Mouse (Mus musculus) ES-E14 (cell line): ENCODE data around the gene Anapc5. TPM values are rescaled to one million over a fixed set of nuclear protein-coding genes. Genes with fewer than 3 reads are reported as not detected.

Experiments
- DNase-seq: peaks from one replicate; pipeline ENCODE4 v3.0.0-alpha.2; 2013; ENCODE audit warnings: low read depth, low spot score
- H3K27ac ChIP-seq: 2 replicates; pipeline ENCODE4 v1.5.1; 2012; ENCODE audit warnings: low read depth, mild to moderate bottlenecking, low read length, moderate library complexity, mixed read lengths; ENCODE audit not compliant: poor library complexity, insufficient read depth, severe bottlenecking
- H3K36me3 ChIP-seq: 2 replicates; pipeline ENCODE4 v1.6.1; 2012; ENCODE audit warnings: mild to moderate bottlenecking, low read length, moderate library complexity, mixed read lengths; ENCODE audit not compliant: control insufficient read depth, poor library complexity, insufficient read depth, severe bottlenecking
- H3K4me1 ChIP-seq, 2 experiments: fragments of 150-350 bp in 1 of 2; sonication (generic) in 1 of 2; 2 replicates each; pipeline ENCODE4 v1.6.1; 2012; ENCODE audit warnings: low read length in 2 of 2, mild to moderate bottlenecking in 1 of 2, mixed read lengths in 1 of 2; ENCODE audit not compliant: control insufficient read depth in 2 of 2, insufficient read depth in 2 of 2, poor library complexity in 1 of 2
- H3K4me3 ChIP-seq, 2 experiments: fragments of 150-350 bp in 1 of 2; sonication (generic) in 1 of 2; 2 replicates each; pipeline ENCODE4 v1.5.1; 2012; ENCODE audit warnings: low read length in 2 of 2, low read depth in 1 of 2, mild to moderate bottlenecking in 1 of 2, mixed read lengths in 1 of 2; ENCODE audit not compliant: insufficient read depth in 1 of 2, poor library complexity in 1 of 2, severe bottlenecking in 1 of 2
- H3K9ac ChIP-seq: 2 replicates; pipeline ENCODE4 v1.6.1; 2012; ENCODE audit warnings: low read depth, mild to moderate bottlenecking, low read length, mixed read lengths; ENCODE audit not compliant: poor library complexity, insufficient read depth, severe bottlenecking
- H3K9me3 ChIP-seq: fragments of 150-350 bp; sonication (generic); 2 replicates; pipeline ENCODE4 v1.6.1; 2012; ENCODE audit warnings: low read depth, mild to moderate bottlenecking, low read length; ENCODE audit not compliant: control insufficient read depth, insufficient read depth
- CHD2 ChIP-seq: IDR thresholded peaks from 2 replicates; pipeline ENCODE4 v1.6.1; 2014; ENCODE audit warnings: mild to moderate bottlenecking, low read depth, low read length, inconsistent platforms
- HCFC1 ChIP-seq: IDR thresholded peaks from 2 replicates; pipeline ENCODE4 v1.6.1; 2012; ENCODE audit warnings: low read length, inconsistent platforms, borderline replicate concordance; ENCODE audit not compliant: insufficient read depth
- MAFK ChIP-seq: IDR thresholded peaks from 2 replicates; pipeline ENCODE4 v1.6.1; 2014; ENCODE audit warnings: mild to moderate bottlenecking, low read depth, low read length, inconsistent platforms; ENCODE audit not compliant: insufficient read depth
- ZC3H11A ChIP-seq: IDR thresholded peaks from 2 replicates; pipeline ENCODE4 v1.6.1; 2012; ENCODE audit warnings: low read depth, mild to moderate bottlenecking, inconsistent platforms, low read length, borderline replicate concordance
- ZNF384 ChIP-seq: IDR thresholded peaks from 2 replicates; pipeline ENCODE4 v1.6.1; 2012; ENCODE audit warnings: low read depth, low read length, inconsistent platforms
- in situ Hi-C, 2 experiments: fragments of 600-800 bp; cut with MboI; formaldehyde crosslinking; loops; one replicate each; pipeline ENCODE4 v1.15.1; 2025; ENCODE audit warnings: low sequenced_read_pairs in 2 of 2, inconsistent platforms in 1 of 2; ENCODE audit not compliant: unreplicated experiment in 2 of 2
- total RNA-seq: library from RNA; depleted of rRNA; stranded (reverse); fragments of 300-350 nt; gene quantifications from 2 replicates; pipeline ENCODE4 v1.2.3, GENCODE M21; 2012

Anapc5 gene
- total RNA-seq, 1 experiment = 285 TPM

- DNase-seq = no peak
- no peak overlapping the region for H3K9ac ChIP-seq
- peaks cover 52% of the 10 kb centered on the region for H3K36me3 ChIP-seq
- H3K4me1 ChIP-seq = peaks cover 0 to 11% of the 10 kb centered on the region in 2 experiments; a peak in 1 of 4 replicates
- H3K9me3 ChIP-seq = no peaks in the 10 kb centered on the region
- H3K4me3 ChIP-seq = no peak overlapping the region
- H3K27ac ChIP-seq = no peak overlapping the region
- in situ Hi-C loops = no loop called here
- no peak for TF ChIP-seq HCFC1
- TF ChIP-seq MAFK = no peak
- TF ChIP-seq ZNF384 = no peak
- TF ChIP-seq CHD2 = no peak
- TF ChIP-seq ZC3H11A = no peak
Observed at GRCm38 (mm10) chr5:122797866-122798265, 23.3 kb downstream of the Anapc5 start.

GRCm38 (mm10) chr5:122788696-122789095, 32.4 kb downstream of the Anapc5 start:
- no peak overlapping the region for H3K4me3 ChIP-seq
- DNase-seq = no peak
- peaks cover 29% of the 10 kb centered on the region for H3K36me3 ChIP-seq
- no peak overlapping the region for H3K27ac ChIP-seq
- in situ Hi-C loops = no loop called here
- TF ChIP-seq ZNF384 (no peak), ZC3H11A (no peak), HCFC1 (no peak), CHD2 (no peak), MAFK (no peak)
- no peaks in the 10 kb centered on the region for H3K9me3 ChIP-seq
- H3K9ac ChIP-seq = no peak overlapping the region
- peaks cover 5 to 6% of the 10 kb centered on the region in 2 experiments; a peak in 3 of 4 replicates for H3K4me1 ChIP-seq

GRCm38 (mm10) chr5:122786035-122786819, 34.9 kb downstream of the Anapc5 start:
- Histone ChIP-seq H3K4me3 (no peak overlapping the region), H3K9me3 (no peaks in the 10 kb centered on the region), H3K9ac (no peak overlapping the region), H3K4me1 (peaks cover 11 to 12% of the 10 kb centered on the region in 2 experiments; a peak in 3 of 4 replicates), H3K36me3 (peaks cover 18% of the 10 kb centered on the region), H3K27ac (no peak overlapping the region)
- no peak for TF ChIP-seq MAFK
- no peak for TF ChIP-seq HCFC1
- no peak for TF ChIP-seq ZNF384
- no peak for TF ChIP-seq CHD2
- no peak for TF ChIP-seq ZC3H11A
- in situ Hi-C loops = no loop called here
- DNase-seq = no peak

- H3K9ac ChIP-seq = no peak overlapping the region
- DNase-seq = no peak
- H3K27ac ChIP-seq = no peak overlapping the region
- H3K4me3 ChIP-seq = no peak overlapping the region
- TF ChIP-seq ZC3H11A (no peak), HCFC1 (no peak), MAFK (no peak), CHD2 (no peak), ZNF384 (no peak)
- peaks cover 12% of the 10 kb centered on the region for H3K36me3 ChIP-seq
- H3K9me3 ChIP-seq = no peaks in the 10 kb centered on the region
- H3K4me1 ChIP-seq = peaks cover 11 to 12% of the 10 kb centered on the region in 2 experiments
- in situ Hi-C loops = no loop called here
Observed at GRCm38 (mm10) chr5:122783726-122784406, 37.3 kb downstream of the Anapc5 start.
